Mouse (Mus musculus): ENCODE results near the gene Tnr.

Tnr gene

DNA sequence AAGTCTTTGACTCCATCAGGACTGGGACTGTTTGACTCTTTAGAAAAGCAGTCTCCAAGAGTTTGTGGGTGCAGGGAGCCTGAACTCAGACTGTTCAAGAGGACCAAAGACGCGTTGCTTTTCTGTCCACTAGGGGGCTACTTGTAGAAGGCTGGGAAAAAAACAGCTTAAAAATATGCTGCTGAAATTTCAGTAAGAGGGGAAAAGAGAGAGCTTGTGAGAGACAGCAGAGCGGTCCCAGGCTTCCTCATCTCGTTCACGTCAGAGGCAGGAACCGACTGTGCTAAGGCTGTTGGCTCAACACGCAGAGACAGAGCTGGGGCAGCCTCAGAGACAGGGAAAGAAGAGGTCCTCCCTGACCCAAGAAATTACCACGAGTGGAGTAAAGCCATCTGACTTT is at the start of gene Tnr:
Gene Tnr (plus strand): TSS at position 192 of the 400 bp plus-strand sequence.
- under 1% methylated on average over 8 of the region's 8 CpGs for WGBS

DNA sequence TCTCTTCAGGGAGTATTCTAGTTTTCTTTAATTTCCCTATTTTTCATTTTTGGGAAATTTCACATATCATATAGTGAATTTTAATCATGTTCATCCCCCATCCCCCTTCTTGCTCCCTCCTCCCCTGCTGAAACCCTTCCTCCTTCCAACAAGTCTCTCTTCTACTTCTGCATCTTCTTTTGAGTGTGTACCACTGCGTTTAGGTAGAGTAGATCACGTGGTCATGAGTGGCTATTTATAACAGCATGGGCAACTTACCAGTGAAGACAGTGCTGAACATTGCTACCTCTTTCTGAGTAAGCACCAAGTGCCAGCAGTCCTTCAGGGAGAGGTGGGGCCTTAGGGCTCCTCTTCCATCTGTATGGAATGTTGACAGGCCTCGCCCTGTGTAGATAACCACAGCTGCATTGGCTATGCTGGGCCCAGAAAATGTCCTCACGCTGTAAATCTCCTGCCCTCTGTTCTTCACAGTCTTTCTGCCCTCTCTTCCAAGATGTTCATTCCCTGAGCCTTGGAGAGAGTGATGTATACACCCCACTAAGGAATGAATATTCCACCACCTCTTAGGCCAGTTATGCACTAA is 33.6 kb upstream of the Tnr start:
- WGBS: 85% methylated on average over 4 of the region's 4 CpGs

DNA sequence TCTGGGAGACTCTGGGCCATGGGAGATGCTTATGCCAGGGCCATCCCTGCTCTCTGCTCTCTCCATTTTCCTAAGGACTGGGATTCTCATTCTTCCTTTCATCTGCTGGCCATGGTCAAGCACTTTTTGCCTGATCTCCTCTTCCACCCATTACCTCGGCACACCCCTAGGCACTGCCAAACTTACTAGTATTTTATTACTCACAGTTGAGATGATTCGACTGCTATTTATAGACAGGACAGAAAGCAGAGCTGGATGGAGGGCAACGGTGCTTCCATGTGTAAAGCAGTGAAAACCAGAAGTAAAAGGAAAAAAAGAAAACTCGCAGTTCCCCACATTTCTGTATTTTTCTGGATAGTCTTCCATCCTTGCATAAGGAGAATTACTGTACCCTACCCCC is 31.0 kb upstream of the Tnr start:
- 42% methylated on average over 4 of the region's 4 CpGs for WGBS

DNA sequence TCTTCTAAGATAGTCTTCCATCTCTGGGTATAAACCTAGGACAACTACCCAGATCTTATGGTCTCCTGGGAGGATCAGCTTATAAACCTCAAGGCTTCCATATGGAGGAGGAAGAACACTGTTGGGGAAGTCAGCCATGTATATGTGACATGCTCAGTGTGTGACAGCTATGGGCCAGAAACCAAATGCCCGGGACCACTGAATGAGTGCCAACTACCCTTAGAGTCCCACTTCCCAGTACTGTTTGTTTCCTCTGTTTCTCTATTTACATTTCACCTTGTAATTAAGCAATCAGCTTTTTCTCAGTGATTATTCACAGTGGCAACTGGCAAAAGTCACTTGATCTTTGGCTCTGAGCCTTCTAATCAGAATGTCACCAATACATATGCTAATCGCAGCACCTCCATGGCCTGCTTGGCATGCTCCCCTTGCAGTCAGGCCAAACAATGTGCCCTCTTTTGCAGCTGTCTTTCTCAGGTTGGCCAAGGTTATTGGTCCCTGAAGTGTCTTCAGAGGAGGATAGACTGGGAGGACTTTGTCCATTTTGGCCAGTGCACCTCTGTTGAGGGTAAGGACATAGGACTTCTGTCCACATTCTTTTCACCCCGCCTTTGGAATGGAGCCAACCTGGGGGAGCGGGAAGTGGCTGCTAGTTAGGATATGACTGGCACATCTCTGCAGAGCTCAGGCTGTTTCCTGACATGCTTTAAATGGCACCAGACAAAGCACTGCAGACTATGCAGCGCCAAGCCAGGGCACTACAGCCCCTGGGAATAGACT is 29.7 kb upstream of the Tnr start:
- 43% methylated on average over 5 of the region's 5 CpGs for WGBS

DNA sequence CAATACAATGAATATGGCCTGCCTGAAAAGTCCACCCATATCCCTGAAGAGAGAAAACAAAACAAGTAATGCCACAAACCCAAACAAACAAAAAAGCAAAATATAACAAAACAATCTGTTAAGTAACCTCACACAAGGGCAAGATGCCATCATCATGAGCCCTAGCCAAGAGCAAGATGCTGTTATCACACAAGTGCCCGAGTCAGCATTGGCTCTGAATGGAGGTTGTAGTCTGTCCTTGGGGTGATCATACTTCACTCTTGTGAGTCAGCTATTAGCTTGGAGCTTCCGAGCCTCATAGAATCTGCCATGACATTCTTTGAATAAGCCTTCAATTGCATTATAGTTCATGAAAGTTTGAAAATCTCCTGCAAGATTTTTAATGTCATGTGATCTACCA is 25.3 kb upstream of the Tnr start:
- 87% methylated on average over 2 of the region's 2 CpGs for WGBS

DNA sequence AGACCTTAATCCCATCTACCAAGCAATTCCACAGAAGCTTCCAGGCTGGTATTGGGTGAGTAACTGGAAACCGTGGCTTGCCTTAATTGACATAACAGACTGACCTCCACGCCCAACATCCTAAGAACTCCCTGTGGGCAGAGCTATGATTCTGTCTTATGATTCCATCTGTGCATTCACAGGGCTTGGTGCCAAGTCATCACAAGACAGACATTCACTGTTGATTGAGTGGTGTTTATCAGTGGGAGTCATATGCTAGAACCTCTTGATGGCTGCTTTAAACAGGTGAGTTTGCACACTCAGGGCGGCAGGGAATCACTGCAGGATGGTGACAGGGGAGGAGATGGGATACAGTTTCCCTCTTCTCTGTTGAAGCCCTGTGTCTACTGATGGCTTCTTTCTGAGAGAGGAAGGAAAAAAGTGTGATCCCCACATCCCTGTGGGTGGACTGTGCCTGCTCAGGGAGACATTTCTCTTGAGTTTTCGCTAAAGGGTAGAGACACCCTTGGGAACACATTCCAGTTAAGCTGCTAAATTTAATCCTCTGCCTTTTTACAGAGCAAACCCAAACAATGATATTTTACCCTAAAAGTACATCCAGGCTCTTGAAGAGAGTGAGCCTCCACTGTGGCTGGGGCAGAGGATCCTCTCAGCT is 23.6 kb upstream of the Tnr start:
- 62% methylated on average over 4 of the region's 4 CpGs for WGBS

DNA sequence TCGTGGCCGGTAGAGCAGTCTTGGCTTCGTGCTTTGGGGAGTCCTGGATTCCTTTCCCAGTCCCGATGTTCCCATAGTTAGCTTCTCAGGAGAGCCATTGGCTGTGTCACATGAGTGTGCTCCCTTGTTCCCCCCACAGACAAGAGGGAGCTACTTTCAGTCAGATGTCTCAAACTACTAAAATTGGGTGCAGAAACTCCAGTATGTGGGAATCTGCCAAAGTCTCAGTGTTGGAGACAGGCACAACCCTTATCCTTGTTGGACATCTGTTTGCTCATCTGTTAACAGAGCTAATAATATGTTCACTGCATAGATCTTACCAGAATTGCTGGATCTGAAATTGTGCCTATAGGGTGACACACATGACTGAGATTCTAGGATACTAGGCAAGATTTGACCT is 21.7 kb upstream of the Tnr start:
- WGBS: 58% methylated on average over 4 of the region's 4 CpGs

DNA sequence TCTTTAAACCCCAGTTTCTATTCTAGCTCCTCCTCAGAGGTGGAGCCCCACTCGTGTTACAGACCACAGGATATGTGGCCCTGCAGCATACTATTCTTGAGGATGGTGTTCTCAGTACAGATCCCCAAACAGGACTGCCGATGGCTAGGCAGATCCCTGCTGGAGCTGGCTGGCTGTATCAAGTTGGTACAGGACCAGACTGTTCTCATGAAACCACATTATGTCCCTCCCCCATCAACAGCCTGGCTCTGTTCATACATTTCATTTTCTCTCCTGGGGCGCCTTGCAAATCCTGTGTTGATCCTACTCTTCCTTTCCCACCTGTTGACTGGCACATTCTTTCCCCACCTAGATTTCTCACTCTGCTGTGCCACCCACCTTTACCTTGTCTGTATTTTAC is 12.9 kb upstream of the Tnr start:
- WGBS: 45% methylated on average over 3 of the region's 3 CpGs

DNA sequence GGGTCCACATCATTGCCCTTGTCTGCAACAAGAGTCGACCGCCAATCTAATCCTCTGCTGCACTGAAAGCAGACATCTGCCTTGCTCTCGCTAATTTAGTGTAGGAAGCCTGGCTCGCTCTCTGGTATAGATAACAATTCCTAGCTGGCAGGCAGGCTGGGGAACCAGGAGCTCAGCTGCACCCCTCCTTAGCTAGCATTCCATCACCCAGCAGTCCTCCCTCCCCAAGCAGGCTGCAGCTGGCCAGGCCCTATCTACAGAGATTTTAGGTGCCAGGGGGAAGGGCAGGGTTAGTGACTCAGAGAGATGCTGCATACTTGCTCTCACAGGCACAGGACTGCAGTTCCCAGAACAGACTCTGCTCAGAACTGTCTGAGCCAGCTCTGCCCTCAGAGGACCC is 5.9 kb upstream of the Tnr start:
- 14% methylated on average over 4 of the region's 4 CpGs for WGBS

DNA sequence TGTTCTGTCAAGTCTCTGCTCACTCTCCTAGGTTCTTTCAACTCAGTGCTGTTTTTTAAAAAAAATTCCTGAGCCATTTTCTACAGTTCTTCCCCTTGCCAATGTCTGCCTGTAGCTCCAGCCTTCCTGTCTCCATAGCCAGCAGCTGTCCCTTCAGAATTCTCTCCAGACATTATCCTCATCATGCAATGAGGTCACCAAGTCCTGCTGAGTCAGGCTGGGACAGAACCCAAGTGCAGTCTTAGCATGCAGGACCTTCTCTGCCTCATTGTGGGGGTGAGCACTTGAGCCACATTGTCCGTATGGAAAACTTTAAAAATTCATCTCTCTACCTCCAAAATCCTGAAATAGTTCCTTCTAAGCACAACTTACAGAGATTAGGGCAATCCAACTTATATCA is 4.4 kb upstream of the Tnr start:
- 35% methylated on average over 1 of the region's 1 CpGs for WGBS

DNA sequence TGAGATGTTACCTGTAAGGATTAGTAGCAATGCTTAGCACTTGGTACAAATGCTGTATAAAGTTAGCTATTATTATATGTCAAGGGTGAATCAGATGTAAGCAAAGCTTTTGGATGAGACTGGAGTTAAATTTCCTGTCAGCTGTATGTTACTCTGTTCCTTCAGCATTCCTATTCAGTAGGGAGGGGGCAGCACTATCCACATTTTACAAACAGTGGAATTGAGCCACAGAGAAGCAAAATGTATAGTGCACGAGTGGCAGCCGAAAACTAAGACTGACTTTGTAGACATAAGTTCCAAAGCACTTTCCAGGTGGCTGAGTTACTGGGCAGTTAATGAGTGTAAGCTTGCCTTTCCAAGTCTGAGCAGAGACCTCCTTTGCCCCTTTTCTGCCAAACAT is 500 bp upstream of the Tnr start:
- WGBS: 40% methylated on average over 2 of the region's 2 CpGs

DNA sequence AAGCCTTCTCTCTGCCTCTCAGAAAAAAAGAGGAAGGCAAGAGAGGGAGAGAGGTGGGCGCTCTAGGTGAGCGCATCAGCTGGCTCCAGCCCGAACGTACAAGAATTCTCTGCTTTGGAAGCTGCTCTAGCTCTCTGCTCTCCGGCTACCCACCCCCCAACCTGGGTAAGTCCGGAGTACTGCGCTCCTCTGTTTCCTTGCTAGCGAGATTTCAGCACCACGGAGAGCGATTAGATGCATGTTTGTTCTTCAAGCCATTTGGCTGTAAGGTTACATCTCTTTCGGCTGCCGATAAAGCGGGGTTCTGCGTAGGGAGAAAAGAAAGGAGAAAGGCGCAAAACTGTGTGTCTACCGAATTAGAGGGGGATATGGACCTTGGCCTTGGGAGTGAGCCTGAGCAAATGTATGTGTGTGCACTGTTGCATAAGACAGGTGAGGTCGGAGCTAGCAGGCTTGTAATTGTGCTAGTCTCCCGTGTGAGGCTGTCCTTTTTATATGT is 531 bp downstream of the Tnr start:
- WGBS: 1% methylated on average over 18 of the region's 18 CpGs

DNA sequence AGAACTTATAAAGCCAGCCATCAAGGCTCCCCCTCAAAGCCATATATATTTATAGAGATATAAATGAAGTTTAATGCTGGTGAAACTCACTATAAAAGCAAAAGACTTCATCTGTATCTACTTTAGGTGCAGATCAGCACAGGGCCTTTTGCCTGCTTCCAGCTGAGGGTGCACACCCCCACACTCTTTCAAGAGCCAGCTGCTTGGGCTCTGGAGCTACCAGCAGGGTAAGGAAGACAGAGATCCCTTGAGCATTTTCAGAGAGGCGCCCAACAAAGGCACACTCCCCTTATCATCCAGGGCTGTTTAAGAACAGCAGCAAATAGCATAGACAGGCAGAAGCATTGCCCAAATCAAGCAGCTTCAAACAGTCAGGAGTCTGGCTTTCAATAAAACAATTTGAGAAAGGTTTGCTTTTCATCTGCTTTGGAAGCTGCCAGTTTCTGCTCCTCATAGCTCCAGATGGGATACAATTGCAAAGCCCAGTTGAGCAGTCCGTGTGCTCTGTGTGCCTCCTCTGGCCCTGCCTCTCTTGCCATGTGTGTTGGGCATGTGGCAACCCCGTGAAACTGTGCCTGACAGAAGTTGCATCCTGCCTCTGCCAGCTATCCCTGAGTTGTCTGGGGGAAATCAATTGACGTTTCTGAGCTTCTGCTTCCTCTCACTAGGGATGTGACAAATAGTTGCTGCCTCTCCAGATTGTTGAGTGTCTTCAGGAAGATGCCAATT is 9.4 kb downstream of the Tnr start:
- 44% methylated on average over 4 of the region's 4 CpGs for WGBS

DNA sequence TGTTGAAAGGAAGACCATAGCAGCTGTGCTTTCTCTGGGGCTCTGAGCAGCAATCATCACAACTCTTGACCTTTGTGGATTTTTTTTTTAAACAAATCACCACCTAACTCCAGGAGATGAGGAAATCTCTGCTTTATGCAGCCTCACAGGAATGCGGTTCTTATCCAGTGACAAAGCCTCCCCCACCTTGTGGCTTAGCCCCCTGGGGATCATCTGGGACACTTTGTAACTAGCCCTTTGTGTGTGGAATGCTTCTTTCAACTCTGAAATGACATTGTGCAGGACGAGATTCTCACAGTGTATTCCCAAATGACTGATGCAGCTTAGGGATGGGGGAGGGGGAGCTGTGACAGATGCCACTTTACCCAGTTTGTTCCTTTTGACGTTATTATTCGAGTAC is 12.0 kb downstream of the Tnr start:
- WGBS: 45% methylated on average over 4 of the region's 4 CpGs

DNA sequence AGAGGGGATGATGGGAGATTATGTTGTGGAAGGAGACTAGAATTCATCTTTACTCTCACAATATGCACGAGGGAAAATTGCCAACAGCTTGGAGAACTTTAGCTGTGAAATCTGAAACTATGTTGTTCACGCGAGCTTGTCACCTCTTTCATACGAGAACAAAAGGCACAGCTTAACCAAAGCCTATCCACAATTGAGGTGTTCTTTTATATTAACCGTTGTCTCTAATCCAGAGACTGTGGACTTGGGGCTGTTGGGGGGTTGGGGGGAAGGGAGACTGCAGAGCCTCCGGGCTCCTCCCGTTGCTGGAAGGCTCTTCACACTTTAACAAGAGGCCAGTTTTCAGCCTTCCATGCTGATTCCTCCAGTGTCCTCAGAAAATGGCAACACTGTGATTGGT is 14.5 kb downstream of the Tnr start:
- WGBS: 38% methylated on average over 7 of the region's 7 CpGs

DNA sequence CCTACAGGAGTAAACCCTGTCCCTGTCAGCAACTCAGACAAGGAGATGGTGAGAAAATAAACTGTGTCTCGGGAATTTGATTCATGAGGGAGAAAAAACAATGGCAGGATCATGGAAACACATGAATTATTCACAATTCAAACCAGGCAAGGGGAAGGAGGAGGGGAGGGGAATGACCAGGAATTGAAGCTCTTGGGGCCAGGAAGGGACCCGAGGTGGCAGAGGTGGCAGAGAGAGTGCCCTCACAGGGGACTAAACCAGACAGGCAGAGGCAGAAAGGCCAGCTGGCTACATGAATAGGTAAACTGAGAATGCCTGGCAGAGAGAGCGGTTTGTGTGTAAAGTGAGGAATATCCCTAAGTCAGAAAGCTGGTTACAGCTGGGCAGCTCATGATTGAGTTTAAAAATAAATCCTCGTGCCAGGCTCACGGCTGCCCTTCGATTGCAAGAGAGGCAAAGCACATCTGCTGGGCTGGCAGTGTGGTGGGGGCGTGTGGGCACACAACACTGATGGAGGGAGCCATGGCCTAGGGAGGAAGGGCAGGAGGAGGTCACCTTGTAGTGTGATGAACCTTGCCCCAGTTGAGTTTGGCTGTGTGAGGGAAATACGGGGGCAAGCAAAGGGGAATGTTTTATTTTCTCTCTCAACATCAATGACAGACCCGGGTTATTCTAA is 22.0 kb downstream of the Tnr start:
- WGBS: 56% methylated on average over 9 of the region's 9 CpGs

DNA sequence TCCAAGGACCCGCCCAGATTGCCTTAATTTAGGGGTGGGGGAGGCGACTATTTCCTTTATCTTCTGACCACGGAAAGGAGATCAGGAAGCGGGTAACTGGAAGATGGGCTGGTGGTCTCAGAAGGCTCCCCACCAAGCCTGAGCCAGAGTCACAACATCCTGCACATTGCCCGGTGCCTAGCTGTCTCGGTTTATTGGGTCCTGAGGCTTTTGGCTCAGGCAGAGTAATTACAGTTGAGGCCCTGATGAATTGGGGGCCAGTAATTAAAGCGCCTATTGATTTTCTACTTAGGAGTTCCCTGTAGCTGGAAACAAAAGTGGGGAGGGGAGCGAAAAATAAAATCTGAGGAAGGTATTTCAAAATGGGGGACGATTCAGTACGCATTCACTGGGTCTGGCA is 27.5 kb downstream of the Tnr start:
- WGBS: 57% methylated on average over 10 of the region's 10 CpGs

DNA sequence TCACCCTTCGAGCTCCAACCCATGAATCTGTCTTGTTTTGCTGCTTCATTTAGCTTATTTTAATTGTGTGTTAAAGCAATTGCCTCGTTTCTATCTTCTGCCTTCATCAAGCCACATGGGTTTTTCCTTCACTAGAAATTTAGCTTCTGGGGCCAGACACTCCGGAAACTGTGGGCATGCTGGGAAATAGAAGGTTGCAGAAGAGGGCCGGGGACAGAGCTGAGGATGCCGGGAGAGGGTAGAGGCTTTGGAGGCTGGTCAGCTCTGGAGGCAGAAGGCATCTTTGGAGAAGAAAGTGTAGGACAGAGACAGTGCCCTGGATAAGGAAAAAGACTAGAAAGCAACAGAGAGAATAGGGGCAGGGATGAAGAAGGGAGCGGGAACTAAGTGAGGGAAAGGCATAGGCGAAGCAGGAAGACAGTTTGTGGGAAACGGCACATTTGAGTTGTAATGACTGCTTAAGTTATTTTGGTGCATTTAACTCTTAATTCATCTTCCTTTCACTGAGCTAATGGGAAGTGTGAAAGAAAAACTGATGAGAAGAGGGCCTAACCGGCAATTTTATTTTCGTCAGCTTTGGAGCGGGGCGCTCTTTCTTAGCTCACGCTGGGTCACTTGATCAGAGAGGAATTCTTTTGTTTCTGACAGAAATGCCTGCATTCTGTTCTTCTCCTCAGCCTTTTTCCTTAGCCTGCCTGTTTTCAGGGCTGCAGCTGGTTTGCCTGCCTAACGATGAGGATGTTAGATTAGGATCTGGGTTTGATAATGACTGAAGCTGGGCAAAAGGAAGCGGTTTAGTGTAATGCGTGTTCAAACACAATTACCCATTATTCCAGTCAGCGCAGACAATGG is 28.2 kb downstream of the Tnr start:
- WGBS: 47% methylated on average over 17 of the region's 17 CpGs

DNA sequence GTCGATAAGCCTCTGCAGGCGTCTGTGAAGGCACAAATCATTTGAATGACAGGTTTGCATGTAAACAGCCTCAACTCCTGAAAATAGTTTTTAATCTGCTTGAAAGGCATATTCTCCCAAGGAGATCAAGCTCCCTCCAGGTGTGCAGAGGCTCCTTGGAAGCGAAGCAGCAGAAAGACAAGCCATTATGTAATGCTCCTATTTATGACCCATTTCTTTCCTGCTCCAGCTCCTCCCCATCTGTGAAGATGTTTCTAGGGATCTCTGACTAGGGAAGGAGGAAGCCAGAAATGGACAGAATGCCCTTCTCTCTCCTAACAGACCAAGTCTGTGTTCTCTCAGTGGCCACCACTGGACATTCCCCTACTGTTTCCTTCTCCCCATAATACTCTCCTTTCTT is 38.0 kb downstream of the Tnr start:
- 47% methylated on average over 3 of the region's 3 CpGs for WGBS

DNA sequence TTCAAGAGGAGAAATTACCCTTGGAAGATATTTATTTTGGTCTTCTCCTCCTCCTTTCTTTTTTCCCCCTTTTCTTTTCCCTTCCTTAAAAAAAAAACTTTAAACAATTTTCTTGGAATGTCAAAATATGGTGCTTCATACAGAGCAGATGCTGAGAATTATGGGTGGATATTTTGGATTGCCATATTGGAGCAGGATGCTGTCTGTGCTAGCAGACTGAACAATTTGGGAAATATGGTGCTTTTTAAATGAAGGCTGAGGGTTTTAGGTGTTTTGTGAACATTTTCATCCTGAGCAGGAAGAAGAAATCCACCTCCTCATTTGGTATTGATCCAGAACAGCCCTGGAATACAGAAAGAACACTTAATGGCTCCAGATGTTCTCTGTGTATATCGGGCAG is 41.6 kb downstream of the Tnr start:
- 61% methylated on average over 1 of the region's 1 CpGs for WGBS

DNA sequence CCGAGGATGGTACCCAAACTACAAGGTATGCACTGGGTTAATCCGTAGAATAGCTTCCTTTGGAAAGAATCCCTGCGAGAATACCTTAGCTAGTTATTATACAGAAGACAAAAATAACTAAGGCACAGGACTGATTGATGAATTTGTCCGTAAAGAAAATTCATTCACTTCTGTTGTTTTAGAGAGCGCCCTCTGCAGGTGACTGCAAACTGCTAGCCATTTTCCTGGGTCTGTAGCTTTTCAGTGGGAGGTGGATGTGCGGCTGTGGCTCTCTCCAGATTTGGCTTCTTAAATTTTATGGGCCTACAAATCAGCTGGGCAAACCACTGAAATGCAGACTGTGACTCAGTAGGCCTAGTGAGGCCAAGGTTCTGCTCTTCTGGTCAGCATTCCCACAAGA is 42.5 kb downstream of the Tnr start:
- 84% methylated on average over 6 of the region's 6 CpGs for WGBS

All from cerebral cortex, adult 2 months (tissue).